Mouse (Mus musculus): ENCODE data around the gene Timeless.

Timeless gene

GRCm38 (mm10) chr10:128298243-128298642, 66.4 kb downstream of the Timeless start:
- DNase-seq: no peak

- DNase-seq: no peak
Measured at GRCm38 (mm10) chr10:128298702-128299171, 66.9 kb downstream of the Timeless start, which contains the start of gene Il23a. Il23a (minus strand) TSS chr10:128298752.

GRCm38 (mm10) chr10:128302357-128302756, 70.5 kb downstream of the Timeless start:
- DNase-seq: no peak
